Mouse (Mus musculus) adrenal gland, postnatal 14 days (tissue): ENCODE measurements around the gene Ppp3r1. TPM values are rescaled to one million over a fixed set of nuclear protein-coding genes. Genes with fewer than 3 reads are reported as not detected.
"Not testable (repeated sequence)": the region's sequence is repeated elsewhere in the genome, so short reads cannot be mapped to it uniquely, and the experiment has no call there.

Source experiments
- DNase-seq: peaks from one replicate; pipeline ENCODE4 v3.0.0; 2021; ENCODE audit warnings: mixed read lengths
- total RNA-seq: library from RNA; stranded (reverse); gene quantifications from 2 replicates; pipeline ENCODE4 v1.2.3, GENCODE M21; 2021

The Ppp3r1 gene
- total RNA-seq, 1 experiment from 2014 or later = 85.5 TPM

DNA sequence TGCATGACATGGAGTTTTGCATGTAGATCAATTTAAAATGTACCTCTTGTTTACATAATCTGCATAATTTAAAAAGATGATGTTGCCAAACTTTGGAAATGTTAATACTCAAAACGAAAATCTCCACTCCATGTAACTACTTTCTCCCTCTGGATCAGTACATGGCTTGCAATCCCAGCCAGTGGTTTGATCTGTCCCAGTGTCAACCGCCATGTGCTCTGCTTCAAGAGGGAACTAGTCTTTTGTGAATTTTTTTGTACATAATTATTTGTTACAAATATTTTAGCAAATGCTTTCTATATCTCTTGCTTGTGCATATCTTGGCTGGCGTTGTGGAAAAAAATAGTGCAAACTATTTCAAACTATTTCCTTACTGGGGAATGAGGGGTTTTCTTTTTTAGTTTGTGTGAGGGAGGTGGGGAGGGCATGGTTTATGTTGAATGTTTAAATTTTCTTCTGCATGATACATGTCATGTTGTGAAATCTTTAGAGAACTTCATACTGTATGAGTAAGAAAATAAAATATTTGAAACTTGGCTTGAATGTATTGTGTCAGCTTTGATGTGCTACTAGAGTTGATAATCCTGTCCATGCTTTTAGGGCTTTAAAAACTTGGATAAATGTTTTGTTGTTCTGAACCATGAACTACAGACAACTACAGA lies 40.9 kb downstream of the Ppp3r1 start:
- no peak for DNase-seq

DNA sequence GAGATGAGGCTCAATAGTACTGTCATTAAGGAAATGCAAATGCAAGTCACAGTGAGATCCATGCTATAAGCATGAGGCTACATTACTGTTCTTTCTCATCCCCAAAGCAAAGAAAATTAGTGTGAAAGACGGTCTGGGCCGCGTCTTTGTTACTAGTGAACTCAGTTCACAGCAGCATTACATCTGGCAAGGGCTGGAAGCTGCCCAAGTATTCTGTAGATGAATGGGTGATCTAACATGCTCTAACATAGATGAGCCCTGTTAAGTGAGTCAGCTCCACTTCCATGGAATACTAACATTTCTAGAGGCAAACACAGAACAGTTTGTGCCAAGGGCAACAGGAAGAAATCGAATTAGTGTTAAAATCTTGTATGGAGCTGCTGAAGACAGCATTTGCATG lies 41.9 kb downstream of the Ppp3r1 start:
- DNase-seq = no peak

DNA sequence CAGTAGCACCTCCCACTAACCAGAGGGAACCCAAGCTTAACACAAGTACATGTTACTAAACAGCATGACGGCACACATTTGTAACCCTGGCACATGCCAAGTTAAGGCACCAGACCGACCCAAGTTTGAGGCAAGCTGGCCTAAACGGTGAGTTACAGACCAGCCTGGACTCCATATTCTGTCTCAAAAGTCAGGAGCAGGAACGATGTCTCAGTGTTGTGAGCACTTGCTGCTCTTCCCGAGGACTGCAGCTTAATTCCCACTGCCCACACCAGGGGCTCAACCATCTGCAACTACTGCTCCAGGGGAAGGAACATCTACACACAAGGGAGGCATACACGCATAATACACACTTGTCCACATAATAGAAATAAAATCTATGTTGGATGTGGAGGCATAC lies 43.4 kb downstream of the Ppp3r1 start:
- DNase-seq = no peak

DNA sequence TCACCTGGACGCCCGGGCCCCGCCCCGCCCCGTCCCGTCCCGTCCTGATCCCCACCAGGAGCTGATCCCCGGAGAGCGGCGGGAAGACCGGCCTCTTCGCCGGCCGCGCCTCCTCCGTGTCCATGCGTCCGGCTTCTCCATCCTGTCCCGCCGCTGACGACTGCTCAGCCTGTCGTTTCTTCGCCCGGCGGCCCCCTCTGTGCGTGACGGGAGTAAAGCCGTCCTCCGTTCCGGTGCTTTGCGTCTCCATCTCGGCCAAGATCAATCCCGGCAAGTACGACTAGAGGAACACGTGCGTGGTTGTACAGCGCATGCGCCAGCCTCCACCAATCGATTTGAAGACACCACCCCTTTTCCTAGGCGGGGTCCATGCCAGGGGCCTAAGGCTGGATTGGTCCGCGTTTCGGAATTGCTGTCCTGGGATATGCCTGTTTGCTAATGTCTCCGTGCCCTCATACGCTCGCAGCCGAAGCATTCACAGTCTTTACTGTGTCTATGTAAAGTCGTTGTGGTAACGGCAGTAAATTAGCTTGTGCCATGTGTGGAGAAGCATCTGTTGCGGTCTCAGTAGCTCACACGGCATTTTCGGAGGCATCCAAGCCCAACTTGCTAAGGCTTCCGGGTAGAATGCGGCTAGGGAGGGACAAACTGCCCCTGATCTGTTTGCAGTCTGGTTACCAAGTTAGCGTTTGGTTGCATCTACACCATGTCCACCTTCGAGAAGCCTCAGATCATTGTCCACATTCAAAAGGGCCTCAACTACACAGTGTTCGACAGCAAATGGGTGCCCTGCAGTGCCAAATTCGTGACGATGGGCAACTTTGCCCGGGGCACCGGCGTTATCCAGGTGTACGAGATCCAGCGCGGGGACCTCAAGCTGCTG lies 52.4 kb downstream of the Ppp3r1 start, which contains the start of gene Pno1:
Pno1 (minus strand) TSS at position 311 of the 883 bp plus-strand sequence.
- DNase-seq = peak; percentile 97

GRCm38 (mm10) chr11:17212141-17212495 lies 53.1 kb downstream of the Ppp3r1 start:
- DNase-seq = no peak

DNA sequence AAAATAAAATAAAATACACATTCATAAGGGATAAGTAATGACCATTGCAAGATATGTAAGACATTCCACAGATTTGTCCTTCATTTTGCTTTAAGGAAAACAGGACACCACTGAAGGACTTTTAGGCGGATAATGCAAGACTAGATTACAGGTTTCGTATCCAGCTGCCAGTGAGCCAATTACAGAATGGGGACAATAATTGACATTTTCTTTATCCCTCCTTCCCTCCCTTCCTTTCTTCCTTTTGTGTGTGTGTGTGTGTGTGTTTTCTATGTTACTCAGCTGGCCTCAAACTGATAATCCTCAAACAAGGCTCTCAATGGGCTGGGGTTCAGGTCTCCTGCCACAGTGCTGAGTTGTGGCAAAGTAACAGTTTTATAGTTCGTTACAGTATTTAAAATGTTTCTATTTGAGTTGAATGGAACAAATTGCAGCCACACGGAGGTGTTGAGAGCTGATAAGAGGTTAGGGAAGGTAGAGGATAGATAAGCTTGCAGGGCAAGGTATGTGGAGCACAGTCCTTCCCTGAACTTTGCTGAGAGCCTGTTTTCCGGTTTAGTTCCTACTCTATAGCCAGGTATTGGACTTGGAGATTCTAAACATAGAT lies 53.9 kb downstream of the Ppp3r1 start:
- no peak for DNase-seq

DNA sequence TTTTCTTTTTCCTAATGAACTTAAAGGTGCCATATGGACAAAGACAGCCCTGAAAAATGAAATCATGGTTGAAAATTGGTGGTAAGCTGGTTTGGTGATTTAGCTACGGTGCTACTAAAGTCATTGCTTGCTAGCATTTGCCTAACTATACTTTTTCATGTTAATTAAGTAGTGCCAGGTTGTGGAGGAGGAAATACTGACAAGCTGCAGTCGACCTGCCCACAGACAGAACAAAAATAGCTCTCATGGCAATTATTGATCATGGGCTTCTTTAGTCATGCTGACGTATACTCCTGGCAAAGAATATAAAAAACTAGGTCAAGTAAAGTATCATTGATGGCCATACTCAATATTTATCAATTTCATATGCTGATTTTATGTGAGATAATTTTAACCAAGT lies 56.4 kb downstream of the Ppp3r1 start:
- DNase-seq = no peak

GRCm38 (mm10) chr11:17221126-17221525 lies 62.1 kb downstream of the Ppp3r1 start:
- DNase-seq = no peak

- DNase-seq = no peak
Observed at GRCm38 (mm10) chr11:17232792-17233191, 73.7 kb downstream of the Ppp3r1 start.

- no peak for DNase-seq
Observed at GRCm38 (mm10) chr11:17236449-17237037, 77.5 kb downstream of the Ppp3r1 start.

DNA sequence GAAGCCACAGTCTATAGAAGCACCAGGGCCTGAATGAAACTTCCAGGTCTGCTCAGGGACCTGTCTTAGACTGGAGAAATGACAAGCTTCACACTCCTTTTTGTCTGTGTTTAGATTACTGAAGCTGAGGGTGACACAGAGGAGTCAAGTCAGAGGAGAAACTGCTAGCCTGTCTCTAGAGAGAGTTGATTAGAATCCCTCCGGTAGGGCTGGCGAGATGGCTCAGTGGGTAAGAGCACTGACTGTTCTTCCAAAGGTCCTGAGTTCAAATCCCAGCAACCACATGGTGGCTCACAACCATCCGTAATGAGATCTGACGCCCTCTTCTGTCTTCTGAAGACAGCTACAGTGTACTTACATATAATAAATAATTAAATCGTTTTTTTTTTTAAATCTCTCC lies 79.5 kb downstream of the Ppp3r1 start:
- DNase-seq = not testable (repeated sequence)

DNA sequence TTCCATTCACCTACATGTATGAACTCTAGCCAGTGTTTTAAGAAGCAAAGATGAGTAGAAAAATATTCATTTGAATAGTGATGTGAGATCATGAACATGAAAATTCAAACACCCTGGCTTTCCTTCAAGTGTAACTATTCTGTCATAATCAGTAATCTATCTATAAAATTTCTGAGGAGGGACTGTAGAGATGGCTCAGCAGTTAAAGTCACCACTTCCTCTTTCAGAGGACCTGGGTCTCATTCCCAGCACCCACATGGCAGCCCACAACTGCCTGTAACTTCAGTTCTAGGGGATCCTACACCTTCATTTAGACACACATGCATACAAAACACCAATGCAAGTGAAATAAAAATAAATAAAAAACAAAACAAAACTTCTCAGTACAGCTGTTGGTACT lies 89.7 kb downstream of the Ppp3r1 start:
- DNase-seq = no peak

Other genes starting within 250 kb of the Ppp3r1 start
- 0.56 and 2.1 TPM in 2 replicates for gene Fbxo48, start 207.9 kb upstream of the Ppp3r1 start, total RNA-seq
- gene Cnrip1, start 107.7 kb upstream of the Ppp3r1 start, total RNA-seq = 15.8 and 20.9 TPM in 2 replicates
- 3.1 and 8.0 TPM in 2 replicates for gene Plek, start 106.9 kb upstream of the Ppp3r1 start, total RNA-seq
- 15.3 and 15.5 TPM in 2 replicates for gene Wdr92, start 22.8 kb downstream of the Ppp3r1 start, total RNA-seq
- gene Pno1, start 52.3 kb downstream of the Ppp3r1 start, total RNA-seq = 40.9 and 46.4 TPM in 2 replicates
- 55.0 and 67.1 TPM in 2 replicates for gene C1d, start 98.3 kb downstream of the Ppp3r1 start, total RNA-seq